Mouse (Mus musculus) retina, adult 2 months (tissue): Measurements from ENCODE around the gene Hmbs.
A peak's percentile ranks its signal among the peaks of the same experiment; 100 is the strongest.
"Not testable (repeated sequence)": the region's sequence is repeated elsewhere in the genome, so short reads cannot be mapped to it uniquely, and the experiment has no call there.

ENCODE experiments used
- DNase-seq: peaks from one replicate; pipeline ENCODE4 v3.0.0-alpha.2; 2012; ENCODE audit warnings: low read depth, low spot score

The Hmbs gene

DNA sequence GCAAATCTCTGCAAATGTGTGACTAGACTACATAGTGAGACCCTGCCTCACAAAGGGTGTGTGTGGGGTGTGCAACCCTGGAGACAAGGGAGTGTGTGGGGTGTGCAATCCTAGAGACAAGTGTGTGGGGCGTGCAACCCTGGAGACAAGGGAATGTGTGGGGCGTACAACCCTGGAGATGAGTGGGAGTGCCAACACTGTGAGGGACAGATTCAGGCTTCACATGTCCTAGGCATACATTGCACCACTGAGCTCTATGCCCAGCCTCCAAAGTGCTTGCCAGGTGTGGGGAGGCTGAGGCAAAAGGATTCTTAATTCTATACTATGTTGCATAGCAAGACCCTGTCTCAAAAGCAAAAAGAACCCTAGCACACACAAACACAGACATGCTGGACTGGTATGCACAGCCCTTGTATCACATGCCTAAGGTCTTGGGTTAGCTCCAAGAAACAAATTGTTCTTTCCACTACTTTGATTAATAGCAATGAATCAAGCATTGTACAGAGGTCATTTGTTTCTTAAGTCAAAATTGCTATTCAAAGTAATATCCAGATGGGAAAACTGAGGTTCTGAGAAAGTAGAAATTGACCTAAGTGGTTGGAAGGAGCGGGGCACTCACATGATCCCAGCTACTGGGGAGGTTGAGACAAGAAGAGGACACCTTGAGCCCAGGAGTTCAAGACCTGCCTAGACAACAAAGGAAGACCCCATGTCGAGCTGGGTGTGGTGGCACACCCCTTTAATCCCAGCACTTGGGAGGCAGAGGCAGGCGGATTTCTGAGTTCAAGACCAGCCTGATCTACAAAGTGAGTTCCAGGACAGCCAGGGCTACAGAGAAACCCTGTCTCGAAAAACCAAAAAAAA is 1.8 kb upstream of the Hmbs start:
- DNase-seq: no peak

DNA sequence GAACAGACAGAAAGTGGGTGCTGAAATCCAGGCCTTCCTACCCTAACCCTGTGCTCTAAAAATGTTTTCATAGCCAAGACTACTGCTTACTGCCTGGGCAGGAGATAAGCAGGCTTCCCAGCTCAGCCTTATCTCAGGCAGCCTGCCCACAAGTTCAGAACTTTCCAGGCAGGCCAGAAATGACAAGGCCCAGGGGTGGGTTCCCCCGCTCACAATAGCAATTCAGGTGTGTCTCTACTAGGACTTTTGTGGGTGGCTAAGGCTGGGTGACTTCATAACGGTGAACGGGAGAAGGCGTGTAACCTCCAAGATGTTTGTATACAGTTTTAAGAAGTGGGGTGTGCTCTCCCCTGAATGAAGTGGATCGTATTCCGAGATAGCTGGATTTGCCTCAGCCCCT is 738 bp downstream of the Hmbs start:
- no peak for DNase-seq

DNA sequence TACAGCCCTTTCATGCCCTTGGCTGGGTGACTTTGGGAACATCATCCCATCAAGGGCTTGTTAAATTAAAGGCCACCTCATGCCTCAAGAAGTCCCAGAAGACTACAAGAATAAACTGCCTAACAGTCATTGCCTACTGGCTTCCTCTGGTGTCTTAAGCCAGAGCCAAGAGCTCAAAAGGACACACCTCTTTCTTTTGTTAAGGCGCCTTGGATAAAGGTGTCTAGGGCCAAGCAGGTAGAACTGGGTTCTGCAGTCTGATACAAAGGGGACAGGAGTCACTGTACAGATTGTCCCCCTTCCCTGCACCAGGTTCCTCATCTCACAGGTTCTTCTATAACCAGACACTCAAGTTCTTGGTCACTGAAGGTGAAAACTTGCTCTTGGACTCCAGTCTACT is 1.4 kb downstream of the Hmbs start:
- DNase-seq: no peak

DNA sequence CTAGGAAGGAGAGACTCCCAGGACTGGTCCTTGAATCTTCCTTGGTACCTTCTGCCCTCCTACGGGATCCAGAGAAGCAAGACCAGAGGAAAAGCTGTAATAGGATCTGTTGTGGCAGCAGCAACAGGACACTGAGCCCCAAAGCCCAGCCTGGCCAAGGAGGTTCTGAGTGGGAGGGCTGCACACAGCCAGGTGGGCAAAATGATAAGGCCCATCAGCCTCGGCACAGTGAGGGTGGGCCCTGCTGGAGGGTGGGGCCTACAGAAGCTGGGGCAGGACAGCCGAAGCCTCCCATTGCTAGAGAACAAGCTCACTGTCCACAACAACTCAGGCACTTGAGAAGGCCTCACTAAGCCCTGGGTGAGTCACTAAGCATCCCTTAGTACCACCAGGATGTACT is 1.9 kb downstream of the Hmbs start:
- DNase-seq: no peak

- DNase-seq: no peak
Observed at GRCm38 (mm10) chr9:44341487-44341886, 2.5 kb downstream of the Hmbs start.

DNA sequence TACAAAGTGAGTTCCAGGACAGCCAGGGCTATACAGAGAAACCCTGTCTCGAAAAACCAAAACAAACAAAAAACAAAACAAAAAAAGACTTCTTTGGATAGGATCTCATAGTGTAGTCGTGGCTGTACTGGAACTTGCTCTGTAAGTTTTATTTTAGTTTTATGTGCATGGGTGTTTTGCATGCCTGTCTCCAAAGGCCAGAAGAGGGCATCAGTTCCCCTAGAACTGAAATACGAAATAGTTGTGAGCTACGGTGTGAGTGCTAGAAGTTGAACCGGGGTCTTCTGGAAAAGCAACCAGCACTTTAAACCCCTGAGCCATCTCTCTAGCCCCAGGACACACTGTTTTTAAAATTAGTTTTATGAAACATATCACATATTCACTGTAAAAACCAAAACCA is 5.5 kb downstream of the Hmbs start:
- DNase-seq: no peak

DNA sequence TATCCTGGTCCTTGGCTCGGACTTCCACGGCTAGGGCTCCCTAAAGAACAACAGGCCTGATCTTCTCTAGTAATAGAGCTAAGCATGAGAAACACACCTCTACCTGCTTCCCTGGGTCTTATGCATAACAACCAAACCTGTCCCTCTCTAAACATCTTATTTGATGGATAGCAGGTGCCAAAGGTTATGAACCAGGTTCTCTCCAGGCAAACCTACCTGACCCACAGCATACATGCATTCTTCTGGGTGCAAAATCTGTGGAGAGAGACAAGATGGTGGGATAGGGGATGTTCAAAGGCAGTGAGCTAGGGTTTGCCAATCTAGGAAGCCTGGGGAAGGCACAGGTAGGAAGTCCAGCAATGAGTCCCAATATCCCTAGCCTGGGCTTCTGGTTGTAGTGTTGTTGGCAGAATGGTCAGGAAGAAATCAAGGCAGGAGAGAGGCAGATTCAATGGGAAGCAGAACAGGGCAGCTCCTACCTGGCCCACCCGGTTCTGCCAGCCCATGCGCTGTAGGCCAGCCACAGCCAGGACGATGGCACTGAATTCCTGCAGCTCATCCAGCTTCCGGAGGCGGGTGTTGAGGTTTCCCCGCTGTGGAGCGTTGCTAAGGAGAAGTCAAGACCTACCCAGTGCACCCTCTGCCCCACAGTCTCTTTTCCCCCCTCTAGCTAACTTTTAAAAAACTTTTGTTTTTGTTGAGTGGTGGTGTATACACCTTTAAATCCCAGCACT is 6.4 kb downstream of the Hmbs start:
- no peak for DNase-seq

- no peak for DNase-seq
Observed at GRCm38 (mm10) chr9:44336964-44337363, 7.1 kb downstream of the Hmbs start.

DNA sequence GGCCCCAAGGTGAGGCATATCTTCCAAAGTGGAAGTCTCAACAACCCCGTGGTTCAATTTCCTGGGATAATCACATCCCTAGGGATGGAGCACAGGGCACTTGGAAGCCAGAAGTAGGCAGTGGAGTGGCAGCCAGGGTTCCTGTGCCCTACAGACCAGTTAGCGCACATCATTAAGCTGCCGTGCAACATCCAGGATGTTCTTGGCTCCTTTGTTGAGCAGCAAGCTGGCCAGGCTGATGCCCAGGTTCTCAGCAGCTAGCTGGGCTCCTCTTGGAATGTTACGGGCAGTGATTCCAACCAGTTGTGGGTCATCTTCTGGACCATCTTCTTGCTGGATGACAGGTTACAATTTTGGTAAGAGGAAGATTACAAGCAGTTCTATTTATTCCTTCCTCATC is 7.5 kb downstream of the Hmbs start:
- not testable (repeated sequence) for DNase-seq

DNA sequence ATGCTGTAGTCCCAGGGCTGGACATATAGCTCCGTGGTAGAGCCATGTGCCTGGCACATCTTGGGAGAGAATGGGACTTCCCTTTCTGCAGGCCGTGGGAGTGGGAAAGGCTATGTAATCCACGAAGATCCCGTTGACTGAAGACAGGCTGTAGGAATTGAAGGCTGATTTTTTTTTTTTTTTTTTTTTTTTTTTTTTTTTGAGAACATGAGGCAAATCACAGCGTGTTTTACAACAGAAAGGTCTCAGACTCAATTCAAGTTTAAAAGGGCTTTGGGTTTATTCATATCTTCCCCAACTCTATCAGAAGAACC is 8.0 kb downstream of the Hmbs start:
- no peak for DNase-seq

GRCm38 (mm10) chr9:44335331-44336092 is 8.5 kb downstream of the Hmbs start:
- no peak for DNase-seq

GRCm38 (mm10) chr9:44334396-44335330 is 9.4 kb downstream of the Hmbs start, which contains the start of gene H2afx:
Gene H2afx, plus strand, starts transcription at chr9:44334694.
- peak; percentile 99 for DNase-seq

- DNase-seq: no peak
Observed at GRCm38 (mm10) chr9:44332918-44333638, 10.9 kb downstream of the Hmbs start.

- DNase-seq: no peak
Observed at GRCm38 (mm10) chr9:44330736-44331135, 13.3 kb downstream of the Hmbs start.

DNA sequence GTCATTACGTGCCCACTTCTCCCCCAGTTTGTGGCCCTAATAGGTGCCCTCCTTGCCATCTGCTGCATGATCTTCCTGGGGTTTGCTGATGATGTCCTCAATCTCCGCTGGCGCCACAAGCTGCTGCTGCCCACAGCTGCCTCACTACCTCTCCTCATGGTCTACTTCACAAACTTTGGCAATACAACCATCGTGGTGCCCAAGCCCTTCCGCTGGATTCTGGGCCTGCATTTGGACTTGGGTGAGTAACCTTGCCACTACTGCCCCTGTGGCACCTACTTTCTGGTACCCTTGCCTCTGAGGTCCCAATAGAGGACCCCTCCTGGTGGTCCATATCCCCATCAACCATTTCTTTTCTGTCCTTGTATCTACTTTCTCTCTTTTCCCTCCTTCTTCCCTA is 16.1 kb downstream of the Hmbs start:
- DNase-seq: no peak

DNA sequence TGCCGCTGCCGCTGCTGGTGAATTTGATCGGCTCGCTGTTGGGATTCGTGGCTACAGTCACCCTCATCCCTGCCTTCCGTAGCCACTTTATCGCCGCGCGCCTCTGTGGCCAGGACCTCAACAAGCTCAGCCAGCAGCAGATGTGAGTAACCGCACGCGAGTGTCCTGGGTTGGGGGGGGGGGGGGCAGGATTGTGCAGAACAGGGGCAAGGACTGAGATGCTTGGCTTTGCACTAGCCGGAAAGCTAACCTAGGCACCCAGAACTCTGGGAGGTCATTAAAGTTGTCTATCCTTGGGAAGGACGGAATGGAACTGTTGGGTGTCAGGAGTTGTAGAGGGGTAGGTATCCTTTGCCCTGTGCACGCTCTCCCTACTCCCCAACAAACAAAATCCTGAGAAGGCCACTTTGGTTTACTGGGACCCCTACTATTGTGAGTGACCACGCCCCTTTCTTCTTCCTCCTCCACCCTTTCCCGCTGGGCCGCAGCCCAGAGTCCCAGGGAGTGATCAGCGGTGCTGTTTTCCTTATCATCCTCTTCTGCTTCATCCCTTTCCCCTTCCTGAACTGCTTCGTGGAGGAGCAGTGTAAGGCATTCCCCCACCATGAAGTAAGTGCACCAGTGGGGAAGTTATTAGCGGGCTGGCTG is 16.8 kb downstream of the Hmbs start:
- DNase-seq: no peak

DNA sequence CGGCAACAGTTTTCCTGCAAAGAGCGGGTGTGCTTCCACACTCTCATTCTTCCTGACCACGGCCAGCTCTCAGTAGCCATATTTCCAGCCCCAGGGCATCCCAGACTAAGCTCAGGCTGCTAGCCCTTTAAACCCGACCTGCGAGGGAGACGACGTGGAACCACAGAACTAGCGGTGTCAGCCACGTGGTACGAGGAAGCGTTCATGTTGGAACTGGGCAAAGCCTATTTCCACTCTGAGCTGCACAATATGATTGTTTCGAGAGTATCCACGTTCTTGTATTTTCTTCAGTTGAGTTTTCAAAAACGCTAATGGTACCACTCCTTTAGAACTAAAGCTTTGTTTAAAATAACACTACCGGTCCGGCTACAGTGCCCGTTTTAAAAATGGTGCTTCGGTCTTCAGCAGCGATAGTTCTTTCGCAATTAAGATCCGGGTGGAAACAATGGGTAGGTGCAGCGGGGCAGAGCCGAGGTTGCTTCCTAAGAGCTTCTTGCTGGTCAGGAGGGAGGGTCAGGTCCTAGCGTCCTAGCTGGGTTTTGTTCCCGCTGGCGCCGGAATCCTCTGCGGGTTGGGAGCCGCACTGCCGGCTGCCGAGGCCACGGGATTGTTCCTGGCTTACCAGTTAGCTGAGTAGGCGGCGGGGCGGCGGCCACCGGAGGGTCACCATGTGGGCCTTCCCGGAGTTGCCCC is 17.5 kb downstream of the Hmbs start:
- DNase-seq: peak; percentile 79

- no peak for DNase-seq
Observed at GRCm38 (mm10) chr9:44325768-44326370, 18.2 kb downstream of the Hmbs start, which contains the start of gene Dpagt1. Gene Dpagt1, plus strand, starts transcription at chr9:44326019.
